Comparison of ENCODE assay signal across 30 mouse cellular contexts in the genomic region with DNA sequence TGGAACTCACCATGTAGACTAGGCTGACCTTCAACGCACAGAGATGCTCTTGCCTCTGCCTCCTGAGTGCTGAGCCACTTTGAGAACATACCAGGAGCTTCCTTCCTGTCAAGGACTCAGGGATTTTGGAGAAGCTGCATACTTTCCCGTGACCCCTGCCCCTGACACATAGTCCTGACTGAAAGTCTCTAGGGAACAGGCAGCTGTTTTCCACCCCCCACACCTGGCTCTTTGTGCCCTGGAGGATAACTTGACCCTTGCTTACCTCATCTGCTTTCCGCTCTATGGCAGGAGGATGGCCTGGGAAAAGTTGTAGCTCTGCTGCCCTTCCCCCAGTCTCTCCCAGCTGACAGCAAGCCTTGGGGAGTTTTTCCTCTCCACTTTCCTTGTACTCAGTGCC. TPM values are rescaled to one million over a fixed set of nuclear protein-coding genes. Genes with fewer than 3 reads are reported as not detected.
DNase-seq lines count a peak whose midpoint lies in the region; ATAC-seq lines count a peak whose summit lies in the region.
"Had no signal": no experiment of that assay in that cellular context is flagged by ENCODE, and none has a peak within 500 bp of the region (broad histone marks: within the 10 kb centered on the region; RNA-seq: fewer than 3 reads in every experiment).

No protein-coding gene starts in this region.

- ATAC-seq in midbrain, embryonic 13.5 days, result no peak
- ATAC-seq: activated CD4-positive, CD25-positive, alpha-beta regulatory T cell, adult 4 months; forebrain, embryonic 14.5 days; forebrain, postnatal 0 days; hindbrain, postnatal 0 days; inflammation-experienced regulatory T-cells, adult 6 months; intestine, postnatal 0 days had no signal

- no peak overlapping the region for H3K4me3 ChIP-seq in midbrain, embryonic 10.5 days
- H3K4me3 ChIP-seq in midbrain, embryonic 13.5 days (replicated peaks), result no peak overlapping the region
- H3K4me3 ChIP-seq: embryonic facial prominence, embryonic 12.5 days; embryonic facial prominence, embryonic 15.5 days; gastrocnemius, adult 2 months; heart, embryonic 10.5 days; heart, embryonic 13.5 days had no signal

- H3K9me3 ChIP-seq in midbrain, embryonic 10.5 days (replicated peaks), result no peaks in the 10 kb centered on the region
- no peaks in the 10 kb centered on the region for H3K9me3 ChIP-seq in midbrain, embryonic 13.5 days
- H3K9me3 ChIP-seq: embryonic facial prominence, embryonic 12.5 days; embryonic facial prominence, embryonic 15.5 days; heart, embryonic 10.5 days; heart, embryonic 13.5 days had no signal

- DNase-seq in gastrocnemius, postnatal 25 days, result peak; percentile 11
- no peak for DNase-seq in gastrocnemius, postnatal 10 days
- no peak for DNase-seq in midbrain, embryonic 10.5 days (ENCODE audit: low spot score)
- DNase-seq in embryo, embryonic 11 days, result peak; percentile 18
- DNase-seq in mesoderm, embryonic 11.5 days (ENCODE audit: low read depth, low spot score), result peak; percentile 23
- DNase-seq in thymus, postnatal 0 days (ENCODE audit: low spot score), result no peak
- no peak for DNase-seq in urinary bladder, adult 18-20 months (ENCODE audit: low spot score in 2 of 2)
- DNase-seq: adrenal gland, adult 2 months; adrenal gland, postnatal 14 days; cerebellum, adult 11-12 months; cerebellum, adult 8-10 months; cerebellum, postnatal 10 days; cerebellum, postnatal 36 days; forebrain, postnatal 0 days; gastrocnemius, adult 2 months; gastrocnemius, postnatal 36 days; heart, adult 18-20 months; heart, postnatal 14 days; heart, postnatal 4 days had no signal

- H3K27ac ChIP-seq in midbrain, embryonic 10.5 days (replicated peaks), result peak overlapping the region; percentile 20; the same call in 1 of the 2 replicates
- no peak overlapping the region for H3K27ac ChIP-seq in midbrain, embryonic 13.5 days
- H3K27ac ChIP-seq: embryonic facial prominence, embryonic 12.5 days; embryonic facial prominence, embryonic 15.5 days; gastrocnemius, adult 2 months; heart, embryonic 10.5 days; heart, embryonic 13.5 days; hindbrain, embryonic 14.5 days; hindbrain, postnatal 0 days had no signal

- peaks cover 34% of the 10 kb centered on the region for H3K36me3 ChIP-seq in midbrain, embryonic 10.5 days
- H3K36me3 ChIP-seq in midbrain, embryonic 13.5 days, result peaks cover 19% of the 10 kb centered on the region

- WGBS in midbrain, embryonic 10.5 days, result 75% methylated on average over 3 of the region's 3 CpGs
- 76% methylated on average over 3 of the region's 3 CpGs for WGBS in midbrain, embryonic 13.5 days

- no peak overlapping the region for H3K4me2 ChIP-seq in midbrain, embryonic 13.5 days (replicated peaks)
- H3K4me2 ChIP-seq: embryonic facial prominence, embryonic 12.5 days; embryonic facial prominence, embryonic 15.5 days; heart, embryonic 13.5 days; hindbrain, embryonic 14.5 days had no signal

- no peaks in the 10 kb centered on the region for H3K27me3 ChIP-seq in midbrain, embryonic 10.5 days (ENCODE audit: low read depth, poor library complexity, severe bottlenecking)
- no peaks in the 10 kb centered on the region for H3K27me3 ChIP-seq in midbrain, embryonic 13.5 days
- H3K27me3 ChIP-seq: embryonic facial prominence, embryonic 12.5 days; embryonic facial prominence, embryonic 15.5 days; heart, embryonic 13.5 days had no signal

- H3K9ac ChIP-seq in midbrain, embryonic 13.5 days (replicated peaks), result no peak overlapping the region
- H3K9ac ChIP-seq: embryonic facial prominence, embryonic 12.5 days; embryonic facial prominence, embryonic 15.5 days; forebrain, postnatal 0 days; heart, embryonic 13.5 days; hindbrain, embryonic 14.5 days had no signal

- H3K4me1 ChIP-seq in midbrain, embryonic 10.5 days, result peaks cover 8% of the 10 kb centered on the region; the same call in 1 of the 2 replicates
- H3K4me1 ChIP-seq in midbrain, embryonic 13.5 days (replicated peaks), result no peaks in the 10 kb centered on the region
- H3K4me1 ChIP-seq: embryonic facial prominence, embryonic 12.5 days; embryonic facial prominence, embryonic 15.5 days; heart, embryonic 10.5 days; heart, embryonic 13.5 days had no signal

RNA-seq across cellular contexts. Expression of a gene that starts 41.7 kb away (rescaled TPM):
- 10 to 100 TPM; 19.7 to 25.8 TPM for total RNA-seq in gastrocnemius, postnatal 25 days (2021)
- 10 to 100 TPM; 42.1 to 43.5 TPM for total RNA-seq in gastrocnemius, postnatal 10 days (2021)
- 90.8 and 95.5 TPM in 2 replicates for polyA plus RNA-seq in midbrain, embryonic 10.5 days (2016; fragmentation: Nextera tagmentation; extraction: Ambion mirVana)
- 74.2 and 77.6 TPM in 2 replicates for polyA plus RNA-seq in midbrain, embryonic 13.5 days (2015; fragmentation: Nextera tagmentation; extraction: Ambion mirVana)
- 101 and 105 TPM in 2 replicates for polyA plus RNA-seq in thymus, postnatal 0 days (2015; fragmentation: Nextera tagmentation; extraction: Ambion mirVana)

Comparison
In these comparisons a context has a peak if more than half of its experiments do, and no peak if none do; other contexts are left out.
1. DNase-seq: peak in gastrocnemius, postnatal 25 days (single experiment), embryo, embryonic 11 days (single experiment) and mesoderm, embryonic 11.5 days (single experiment); none in gastrocnemius, postnatal 10 days (single experiment), midbrain, embryonic 10.5 days (single experiment), thymus, postnatal 0 days (single experiment) and urinary bladder, adult 18-20 months (0 of 2).